Mouse (Mus musculus) limb, embryonic 10.5 days (tissue): ENCODE results near the gene E2f1. TPM values are rescaled to one million over a fixed set of nuclear protein-coding genes. Genes with fewer than 3 reads are reported as not detected.
A peak's percentile ranks its signal among the peaks of the same experiment; 100 is the strongest.

Source experiments
- DNase-seq: peaks from one replicate; pipeline ENCODE4 v3.0.0-alpha.2; 2017; ENCODE audit warnings: low spot score
- H3K27ac ChIP-seq: fragments of 300-500 bp; sonication (generic); 2 replicates; pipeline ENCODE4 v1.5.1; 2016; ENCODE audit warnings: mild to moderate bottlenecking
- H3K27me3 ChIP-seq: fragments of 300-500 bp; sonication (generic); 2 replicates; pipeline ENCODE4 v1.6.1; 2016; ENCODE audit warnings: low read depth, mild to moderate bottlenecking; ENCODE audit not compliant: poor library complexity, severe bottlenecking
- H3K36me3 ChIP-seq: fragments of 300-500 bp; sonication (generic); 2 replicates; pipeline ENCODE4 v1.6.1; 2016; ENCODE audit warnings: mild to moderate bottlenecking, moderate library complexity
- H3K4me1 ChIP-seq: fragments of 300-500 bp; sonication (generic); 2 replicates; pipeline ENCODE4 v1.6.1; 2016
- H3K4me3 ChIP-seq: fragments of 300-500 bp; sonication (generic); 2 replicates; pipeline ENCODE4 v1.5.1; 2016; ENCODE audit warnings: mild to moderate bottlenecking, moderate library complexity
- H3K9me3 ChIP-seq: fragments of 300-500 bp; sonication (generic); replicated peaks from 2 replicates; pipeline ENCODE4 v1.6.1; 2016; ENCODE audit warnings: mild to moderate bottlenecking
- WGBS: fragments of 180-500 bp; shearing (Covaris S2); methylation state at CpG from one replicate; pipeline ENCODE4 v1.1.7; 2016; 5-methylcytosine and 5-hydroxymethylcytosine counted together
- polyA plus RNA-seq: library from polyadenylated mRNA; unstranded; fragments of >200 nt; fragmentation: Nextera tagmentation; extraction: Ambion mirVana; gene quantifications from 2 replicates; pipeline ENCODE4 v1.2.1, GENCODE M21; 2016

Gene E2f1
- polyA plus RNA-seq, 1 experiment from 2014 or later = 27.3 TPM

DNA sequence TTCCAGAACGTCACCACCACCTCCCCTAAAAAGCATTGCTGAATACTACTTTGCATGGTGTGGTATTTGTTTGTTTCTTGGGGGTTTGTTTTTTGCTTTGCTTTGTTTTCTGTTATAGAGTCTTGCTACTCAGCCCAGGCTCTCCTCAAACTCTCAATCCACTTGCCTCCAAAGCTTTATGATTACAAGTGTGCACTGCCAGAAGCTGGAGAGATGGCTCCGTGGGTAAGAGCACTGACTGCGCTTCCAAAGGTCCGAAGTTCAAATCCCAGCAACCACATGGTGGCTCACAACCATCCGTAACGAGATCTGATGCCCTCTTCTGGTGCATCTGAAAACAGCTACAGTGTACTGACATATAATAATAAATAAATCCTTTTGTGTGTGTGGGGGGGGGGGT, 30.9 kb upstream of the E2f1 start:
- 72% methylated on average over 6 of the region's 6 CpGs for WGBS
- peaks cover 16% of the 10 kb centered on the region for H3K4me1 ChIP-seq
- H3K27me3 ChIP-seq = peaks cover 6% of the 10 kb centered on the region; the same call in 1 of the 2 replicates
- DNase-seq = no peak
- no peaks in the 10 kb centered on the region for H3K9me3 ChIP-seq
- H3K27ac ChIP-seq = no peak overlapping the region
- no peak overlapping the region for H3K4me3 ChIP-seq
- no peaks in the 10 kb centered on the region for H3K36me3 ChIP-seq

GRCm38 (mm10) chr2:154597399-154597798, 27.7 kb upstream of the E2f1 start:
- Histone ChIP-seq H3K27ac (no peak overlapping the region), H3K36me3 (peaks cover 3% of the 10 kb centered on the region), H3K9me3 (no peaks in the 10 kb centered on the region), H3K4me3 (no peak overlapping the region), H3K4me1 (no peaks in the 10 kb centered on the region), H3K27me3 (no peaks in the 10 kb centered on the region)
- WGBS = 82% methylated on average over 3 of the region's 3 CpGs
- DNase-seq = no peak

- peaks cover 3% of the 10 kb centered on the region for H3K36me3 ChIP-seq
- H3K27ac ChIP-seq = no peak overlapping the region
- no peaks in the 10 kb centered on the region for H3K9me3 ChIP-seq
- no peaks in the 10 kb centered on the region for H3K4me1 ChIP-seq
- 81% methylated on average over 5 of the region's 5 CpGs for WGBS
- H3K4me3 ChIP-seq = no peak overlapping the region
- H3K27me3 ChIP-seq = no peaks in the 10 kb centered on the region
- no peak for DNase-seq
Observed at GRCm38 (mm10) chr2:154595775-154596174, 26.1 kb upstream of the E2f1 start.

GRCm38 (mm10) chr2:154593025-154593424, 23.3 kb upstream of the E2f1 start:
- Histone ChIP-seq H3K27me3 (no peaks in the 10 kb centered on the region), H3K9me3 (no peaks in the 10 kb centered on the region), H3K36me3 (peaks cover 3% of the 10 kb centered on the region), H3K4me1 (no peaks in the 10 kb centered on the region), H3K4me3 (no peak overlapping the region), H3K27ac (no peak overlapping the region)
- WGBS = 75% methylated on average over 3 of the region's 3 CpGs
- no peak for DNase-seq

GRCm38 (mm10) chr2:154591239-154591638, 21.5 kb upstream of the E2f1 start:
- 80% methylated on average over 3 of the region's 3 CpGs for WGBS
- H3K4me1 ChIP-seq = no peaks in the 10 kb centered on the region
- no peaks in the 10 kb centered on the region for H3K9me3 ChIP-seq
- H3K27ac ChIP-seq = no peak overlapping the region
- H3K27me3 ChIP-seq = no peaks in the 10 kb centered on the region
- DNase-seq = no peak
- peaks cover 5% of the 10 kb centered on the region for H3K36me3 ChIP-seq
- H3K4me3 ChIP-seq = no peak overlapping the region

GRCm38 (mm10) chr2:154589051-154589450, 19.4 kb upstream of the E2f1 start:
- H3K27me3 ChIP-seq = no peaks in the 10 kb centered on the region

DNA sequence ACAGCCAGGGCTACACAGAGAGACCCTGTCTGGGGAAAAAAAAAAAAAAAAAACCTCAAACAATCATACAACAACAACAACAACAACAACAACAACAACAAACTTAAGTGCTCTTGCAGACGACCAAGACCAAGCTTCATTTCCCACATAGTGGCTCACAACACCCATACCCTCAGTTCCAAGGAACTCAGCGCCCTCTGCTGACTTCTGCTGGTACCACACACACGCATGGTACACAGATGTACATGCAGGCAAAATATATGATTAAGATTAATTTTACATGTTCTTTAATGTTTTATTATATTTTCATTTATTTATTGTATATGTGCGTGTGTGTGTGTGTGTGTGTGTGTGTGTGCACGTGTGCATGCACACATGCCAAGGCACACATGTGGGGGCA, 16.7 kb upstream of the E2f1 start:
- Histone ChIP-seq H3K9me3 (no peaks in the 10 kb centered on the region), H3K36me3 (peaks cover 2% of the 10 kb centered on the region; the same call in 1 of the 2 replicates), H3K4me3 (no peak overlapping the region), H3K4me1 (peaks cover 14% of the 10 kb centered on the region), H3K27me3 (no peaks in the 10 kb centered on the region), H3K27ac (no peak overlapping the region)
- WGBS = 72% methylated on average over 5 of the region's 5 CpGs
- peak; percentile 56 for DNase-seq

More at GRCm38 (mm10) chr2:154589051-154589450, 19.4 kb upstream of the E2f1 start:
- H3K9me3 ChIP-seq = no peaks in the 10 kb centered on the region
- peaks cover 14% of the 10 kb centered on the region for H3K4me1 ChIP-seq
- H3K27ac ChIP-seq = no peak overlapping the region
- peaks cover 2% of the 10 kb centered on the region; the same call in 1 of the 2 replicates for H3K36me3 ChIP-seq
- H3K4me3 ChIP-seq = no peak overlapping the region
- no peak for DNase-seq
- 88% methylated on average over 4 of the region's 4 CpGs for WGBS

- Histone ChIP-seq H3K9me3 (no peaks in the 10 kb centered on the region), H3K4me3 (no peak overlapping the region), H3K36me3 (peaks cover 2% of the 10 kb centered on the region; the same call in 1 of the 2 replicates), H3K4me1 (peaks cover 14% of the 10 kb centered on the region), H3K27ac (no peak overlapping the region), H3K27me3 (no peaks in the 10 kb centered on the region)
- WGBS = 76% methylated on average over 17 of the region's 17 CpGs
- no peak for DNase-seq
Observed at GRCm38 (mm10) chr2:154584931-154585601, 15.4 kb upstream of the E2f1 start.

- Histone ChIP-seq H3K36me3 (peaks cover 2% of the 10 kb centered on the region; the same call in 1 of the 2 replicates), H3K27me3 (no peaks in the 10 kb centered on the region), H3K4me3 (no peak overlapping the region), H3K4me1 (peaks cover 14% of the 10 kb centered on the region), H3K27ac (no peak overlapping the region), H3K9me3 (no peaks in the 10 kb centered on the region)
- no peak for DNase-seq
- WGBS = 77% methylated on average over 15 of the region's 15 CpGs
Observed at GRCm38 (mm10) chr2:154583906-154584872, 14.5 kb upstream of the E2f1 start.

GRCm38 (mm10) chr2:154581421-154581820, 11.7 kb upstream of the E2f1 start:
- Histone ChIP-seq H3K4me1 (peaks cover 17% of the 10 kb centered on the region), H3K4me3 (no peak overlapping the region), H3K27ac (no peak overlapping the region), H3K9me3 (no peaks in the 10 kb centered on the region), H3K36me3 (no peaks in the 10 kb centered on the region), H3K27me3 (no peaks in the 10 kb centered on the region)
- no peak for DNase-seq
- 100% methylated on average over 1 of the region's 1 CpGs for WGBS

- Histone ChIP-seq H3K9me3 (no peaks in the 10 kb centered on the region), H3K36me3 (no peaks in the 10 kb centered on the region), H3K27ac (no peak overlapping the region), H3K4me3 (no peak overlapping the region), H3K27me3 (no peaks in the 10 kb centered on the region), H3K4me1 (peaks cover 14% of the 10 kb centered on the region)
- 84% methylated on average over 8 of the region's 8 CpGs for WGBS
- DNase-seq = no peak
Observed at GRCm38 (mm10) chr2:154580586-154580985, 10.9 kb upstream of the E2f1 start.

- Histone ChIP-seq H3K4me1 (0 out of 2 replicates have a peak, but pooled peaks cover 3% of the 10 kb centered on the region), H3K27me3 (no peaks in the 10 kb centered on the region), H3K36me3 (no peaks in the 10 kb centered on the region), H3K27ac (no peak overlapping the region), H3K9me3 (no peaks in the 10 kb centered on the region), H3K4me3 (no peak overlapping the region)
- WGBS = 90% methylated on average over 6 of the region's 6 CpGs
- DNase-seq = no peak
Observed at GRCm38 (mm10) chr2:154577744-154578067, 8.0 kb upstream of the E2f1 start.
